Mouse (Mus musculus): ENCODE results near the gene Epop. TPM values are rescaled to one million over a fixed set of nuclear protein-coding genes. Genes with fewer than 3 reads are reported as not detected.
A peak's percentile ranks its signal among the peaks of the same experiment; 100 is the strongest.
"Not testable (repeated sequence)": the region's sequence is repeated elsewhere in the genome, so short reads cannot be mapped to it uniquely, and the experiment has no call there.

Gene Epop
- polyA plus RNA-seq, 1 experiment from 2014 or later = 4.1 TPM

- WGBS = 85% methylated on average over 6 of the region's 6 CpGs
- H3K4me1 ChIP-seq (replicated peaks; ENCODE audit: control insufficient read depth, insufficient read depth, low read length) = peaks cover 23% of the 10 kb centered on the region
- ATAC-seq (replicated peaks; ENCODE audit: low FRiP score) = not testable (repeated sequence)
Measured at GRCm38 (mm10) chr11:97657967-97658366, 28.5 kb upstream of the Epop start.

GRCm38 (mm10) chr11:97657184-97657945 lies 27.9 kb upstream of the Epop start:
- H3K4me1 ChIP-seq (replicated peaks; ENCODE audit: control insufficient read depth, insufficient read depth, low read length) = peaks cover 23% of the 10 kb centered on the region

More at GRCm38 (mm10) chr11:97657967-97658366, 28.5 kb upstream of the Epop start:
- H3K9ac ChIP-seq (ENCODE audit: low read depth, low read length); H3K36me3 ChIP-seq (ENCODE audit: control insufficient read depth, insufficient read depth, low read length); H3K9me3 ChIP-seq (ENCODE audit: control insufficient read depth, low read length); H3K4me3 ChIP-seq (ENCODE audit: low read depth, low read length); H3K27ac ChIP-seq (ENCODE audit: low read depth, low read length); H3K4me2 ChIP-seq; DNase-seq (ENCODE audit: low spot score): not testable (repeated sequence)
- peaks cover 30% of the 10 kb centered on the region for H3K27me3 ChIP-seq (replicated peaks; ENCODE audit: control insufficient read depth, insufficient read depth, low read length)

GRCm38 (mm10) chr11:97656269-97656971 lies 26.9 kb upstream of the Epop start:
- H3K4me1 ChIP-seq (replicated peaks; ENCODE audit: control insufficient read depth, insufficient read depth, low read length) = peaks cover 15% of the 10 kb centered on the region
- no peak for DNase-seq (ENCODE audit: low spot score)
- no peak overlapping the region for H3K4me2 ChIP-seq
- no peak overlapping the region for H3K9ac ChIP-seq (ENCODE audit: low read depth, low read length)
- no peaks in the 10 kb centered on the region for H3K36me3 ChIP-seq (ENCODE audit: control insufficient read depth, insufficient read depth, low read length)
- H3K27ac ChIP-seq (ENCODE audit: low read depth, low read length) = no peak overlapping the region
- no peak for ATAC-seq (replicated peaks; ENCODE audit: low FRiP score)
- no peak overlapping the region for H3K4me3 ChIP-seq (ENCODE audit: low read depth, low read length)
- H3K27me3 ChIP-seq (replicated peaks; ENCODE audit: control insufficient read depth, insufficient read depth, low read length) = peaks cover 15% of the 10 kb centered on the region
- no peaks in the 10 kb centered on the region for H3K9me3 ChIP-seq (ENCODE audit: control insufficient read depth, low read length)
- 74% methylated on average over 14 of the region's 14 CpGs for WGBS

More at GRCm38 (mm10) chr11:97657184-97657945, 27.9 kb upstream of the Epop start:
- no peak for DNase-seq (ENCODE audit: low spot score)
- Histone ChIP-seq H3K27me3 (replicated peaks; ENCODE audit: control insufficient read depth, insufficient read depth, low read length) (peaks cover 24% of the 10 kb centered on the region), H3K4me3 (ENCODE audit: low read depth, low read length) (no peak overlapping the region), H3K36me3 (ENCODE audit: control insufficient read depth, insufficient read depth, low read length) (no peaks in the 10 kb centered on the region), H3K4me2 (no peak overlapping the region), H3K27ac (ENCODE audit: low read depth, low read length) (no peak overlapping the region), H3K9me3 (ENCODE audit: control insufficient read depth, low read length) (no peaks in the 10 kb centered on the region), H3K9ac (ENCODE audit: low read depth, low read length) (no peak overlapping the region)
- ATAC-seq (replicated peaks; ENCODE audit: low FRiP score) = no peak
- 56% methylated on average over 5 of the region's 6 CpGs for WGBS

DNA sequence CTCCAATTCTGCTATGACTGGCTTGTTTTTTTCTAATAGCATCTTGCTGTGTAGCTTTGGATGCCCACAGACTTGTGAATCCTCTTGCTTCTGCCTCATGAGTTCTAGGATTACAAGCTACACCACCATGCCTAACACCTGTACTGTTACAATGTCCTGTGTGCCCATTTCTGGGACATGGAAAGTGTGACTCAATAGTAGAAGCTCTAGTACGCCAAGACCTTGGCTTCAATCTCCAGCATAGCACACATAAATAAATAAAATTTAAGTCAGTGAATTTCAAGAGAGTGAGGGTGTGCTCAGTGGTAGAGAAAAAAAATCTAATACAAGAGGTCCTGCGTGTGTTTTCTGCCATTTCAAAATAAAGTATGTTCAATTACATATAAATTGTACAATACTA lies 24.7 kb upstream of the Epop start:
- H3K27me3 ChIP-seq (replicated peaks; ENCODE audit: control insufficient read depth, insufficient read depth, low read length) = no peaks in the 10 kb centered on the region
- H3K9ac ChIP-seq (ENCODE audit: low read depth, low read length) = no peak overlapping the region
- no peak for DNase-seq (ENCODE audit: low spot score)
- no peak overlapping the region for H3K4me3 ChIP-seq (ENCODE audit: low read depth, low read length)
- H3K27ac ChIP-seq (ENCODE audit: low read depth, low read length) = no peak overlapping the region
- ATAC-seq (replicated peaks; ENCODE audit: low FRiP score) = no peak
- no peaks in the 10 kb centered on the region for H3K36me3 ChIP-seq (ENCODE audit: control insufficient read depth, insufficient read depth, low read length)
- H3K9me3 ChIP-seq (ENCODE audit: control insufficient read depth, low read length) = no peaks in the 10 kb centered on the region
- H3K4me1 ChIP-seq (replicated peaks; ENCODE audit: control insufficient read depth, insufficient read depth, low read length) = peaks cover 5% of the 10 kb centered on the region
- 83% methylated on average over 2 of the region's 2 CpGs for WGBS
- no peak overlapping the region for H3K4me2 ChIP-seq

- not testable (repeated sequence) for H3K4me2 ChIP-seq; H3K27ac ChIP-seq (ENCODE audit: low read depth, low read length); H3K36me3 ChIP-seq (ENCODE audit: control insufficient read depth, insufficient read depth, low read length); H3K4me3 ChIP-seq (ENCODE audit: low read depth, low read length); DNase-seq (ENCODE audit: low spot score); H3K27me3 ChIP-seq (replicated peaks; ENCODE audit: control insufficient read depth, insufficient read depth, low read length); H3K9me3 ChIP-seq (ENCODE audit: control insufficient read depth, low read length); ATAC-seq (replicated peaks; ENCODE audit: low FRiP score); H3K9ac ChIP-seq (ENCODE audit: low read depth, low read length); H3K4me1 ChIP-seq (replicated peaks; ENCODE audit: control insufficient read depth, insufficient read depth, low read length)
- WGBS = 90% methylated on average over 11 of the region's 11 CpGs
Measured at GRCm38 (mm10) chr11:97653376-97653775, 23.9 kb upstream of the Epop start.

- DNase-seq (ENCODE audit: low spot score) = no peak
- H3K27me3 ChIP-seq (replicated peaks; ENCODE audit: control insufficient read depth, insufficient read depth, low read length) = no peaks in the 10 kb centered on the region
- no peak overlapping the region for H3K4me2 ChIP-seq
- H3K4me3 ChIP-seq (ENCODE audit: low read depth, low read length) = no peak overlapping the region
- H3K27ac ChIP-seq (ENCODE audit: low read depth, low read length) = no peak overlapping the region
- WGBS = 63% methylated on average over 5 of the region's 5 CpGs
- H3K36me3 ChIP-seq (ENCODE audit: control insufficient read depth, insufficient read depth, low read length) = no peaks in the 10 kb centered on the region
- no peaks in the 10 kb centered on the region for H3K4me1 ChIP-seq (replicated peaks; ENCODE audit: control insufficient read depth, insufficient read depth, low read length)
- no peak for ATAC-seq (replicated peaks; ENCODE audit: low FRiP score)
- H3K9me3 ChIP-seq (ENCODE audit: control insufficient read depth, low read length) = no peaks in the 10 kb centered on the region
- H3K9ac ChIP-seq (ENCODE audit: low read depth, low read length) = no peak overlapping the region
Measured at GRCm38 (mm10) chr11:97650341-97650740, 20.8 kb upstream of the Epop start.

DNA sequence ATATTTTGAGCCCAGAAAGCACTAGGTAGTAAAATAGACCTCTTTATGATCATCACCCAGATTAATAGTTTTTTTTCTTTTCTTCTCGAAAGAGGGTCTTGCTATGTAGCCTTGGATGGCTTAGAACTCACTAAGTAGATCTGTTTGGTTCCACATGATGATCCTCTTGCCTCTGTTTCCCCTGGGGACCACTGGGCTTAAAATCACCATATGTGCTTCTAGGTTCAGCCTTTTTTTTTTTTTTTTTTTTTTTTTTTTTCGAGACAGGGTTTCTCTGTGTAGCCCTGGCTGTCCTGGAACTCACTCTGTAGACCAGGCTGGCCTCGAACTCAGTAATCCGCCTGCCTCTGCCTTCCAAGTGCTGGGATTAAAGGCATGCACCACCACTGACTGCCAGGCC lies 19.0 kb upstream of the Epop start:
- H3K9ac ChIP-seq (ENCODE audit: low read depth, low read length); H3K27me3 ChIP-seq (replicated peaks; ENCODE audit: control insufficient read depth, insufficient read depth, low read length); H3K4me1 ChIP-seq (replicated peaks; ENCODE audit: control insufficient read depth, insufficient read depth, low read length); H3K4me2 ChIP-seq; H3K36me3 ChIP-seq (ENCODE audit: control insufficient read depth, insufficient read depth, low read length); ATAC-seq (replicated peaks; ENCODE audit: low FRiP score); DNase-seq (ENCODE audit: low spot score); H3K27ac ChIP-seq (ENCODE audit: low read depth, low read length); H3K9me3 ChIP-seq (ENCODE audit: control insufficient read depth, low read length); H3K4me3 ChIP-seq (ENCODE audit: low read depth, low read length): not testable (repeated sequence)
- 73% methylated on average over 4 of the region's 4 CpGs for WGBS

GRCm38 (mm10) chr11:97644834-97645233 lies 15.3 kb upstream of the Epop start:
- ATAC-seq (replicated peaks; ENCODE audit: low FRiP score) (no peak), DNase-seq (ENCODE audit: low spot score) (peak; percentile 55)
- Histone ChIP-seq H3K27ac (ENCODE audit: low read depth, low read length) (no peak overlapping the region), H3K9ac (ENCODE audit: low read depth, low read length) (no peak overlapping the region), H3K9me3 (ENCODE audit: control insufficient read depth, low read length) (no peaks in the 10 kb centered on the region), H3K4me2 (no peak overlapping the region), H3K36me3 (ENCODE audit: control insufficient read depth, insufficient read depth, low read length) (no peaks in the 10 kb centered on the region), H3K27me3 (replicated peaks; ENCODE audit: control insufficient read depth, insufficient read depth, low read length) (0 out of 2 replicates have a peak, but pooled peaks cover 2% of the 10 kb centered on the region), H3K4me1 (replicated peaks; ENCODE audit: control insufficient read depth, insufficient read depth, low read length) (no peaks in the 10 kb centered on the region), H3K4me3 (ENCODE audit: low read depth, low read length) (no peak overlapping the region)
- 4% methylated on average over 6 of the region's 6 CpGs for WGBS

All from liver, embryonic 11.5 days (tissue).